Mouse (Mus musculus) CD4-positive naive resting alpha-beta T cell, adult 76 days (primary cell): ENCODE measurements around the gene BC017158. TPM values are rescaled to one million over a fixed set of nuclear protein-coding genes. Genes with fewer than 3 reads are reported as not detected.

Experiments
- total RNA-seq: library from RNA; stranded (reverse); gene quantifications from one replicate; pipeline ENCODE4 v1.2.4, GENCODE M21; 2023

Gene BC017158
- 23.5 TPM for total RNA-seq

GRCm38 (mm10) chr7:128297617-128298480, at the start of gene BC017158:
BC017158 (minus strand) TSS chr7:128298170.

GRCm38 (mm10) chr7:128265411-128265810, 32.6 kb downstream of the BC017158 start, which contains the start of gene Slc5a2:
Slc5a2 (plus strand) TSS chr7:128265657.

GRCm38 (mm10) chr7:128246496-128247391, 51.2 kb downstream of the BC017158 start, which contains the start of gene Tgfb1i1:
Tgfb1i1 (plus strand) TSS chr7:128246812.

DNA sequence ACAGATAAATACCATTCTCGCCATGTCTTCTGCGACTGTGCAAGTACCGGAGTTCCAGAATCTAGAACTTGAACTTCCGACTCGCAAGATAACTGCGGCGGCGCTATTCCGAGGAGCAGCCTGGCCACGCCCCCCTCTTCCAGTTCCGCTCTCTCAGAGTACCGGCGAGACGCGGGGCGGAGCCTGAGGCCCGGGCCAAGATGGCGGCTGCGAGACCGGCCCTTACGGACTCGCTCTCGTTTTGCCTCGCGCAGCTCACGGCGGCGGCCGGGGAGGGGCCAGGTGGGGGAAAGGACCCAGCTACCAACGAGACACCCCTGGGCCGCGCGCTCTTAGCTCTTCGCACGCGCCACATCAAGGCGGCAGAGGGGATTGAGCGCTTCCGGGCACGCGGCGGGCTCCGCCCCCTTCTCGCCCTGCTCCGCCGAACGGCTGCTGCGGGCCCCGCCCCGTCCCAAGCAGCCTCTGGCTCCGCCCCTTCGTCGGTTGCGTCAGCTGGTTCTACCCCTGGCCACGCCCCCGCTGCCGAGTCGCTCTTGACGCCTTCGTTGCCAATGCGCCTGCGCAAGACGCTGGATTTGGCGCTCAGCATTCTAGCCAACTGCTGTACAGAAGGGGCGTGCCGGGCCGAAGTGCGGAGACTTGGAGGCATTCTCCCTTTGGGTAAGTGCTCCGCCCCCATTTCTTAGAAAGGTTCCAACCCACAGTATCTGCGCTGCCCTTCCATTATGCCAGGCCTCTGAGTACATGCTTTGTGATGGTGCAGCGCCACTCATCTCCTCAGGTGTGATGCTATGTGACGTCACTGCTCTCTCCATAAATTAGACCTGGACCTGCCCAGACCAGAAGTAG, 59.8 kb downstream of the BC017158 start, which contains the start of gene 9130023H24Rik:
TSS of gene 9130023H24Rik (minus strand) at position 105 of the 852 bp plus-strand sequence.

GRCm38 (mm10) chr7:128236856-128237592, 60.9 kb downstream of the BC017158 start, which contains the start of gene Armc5:
Armc5 (plus strand) TSS chr7:128237342.

Other genes with a start within 250 kb of the BC017158 start
- gene Itgam, start 235.5 kb downstream of the BC017158 start, total RNA-seq: 5.3 TPM
- not detected for gene Gm49368, start 235.5 kb downstream of the BC017158 start, total RNA-seq
- gene Itgax, start 168.6 kb downstream of the BC017158 start, total RNA-seq: 3.9 TPM
- 5.0 TPM for gene Itgad, start 143.8 kb downstream of the BC017158 start, total RNA-seq
- not detected for gene Cox6a2, start 91.8 kb downstream of the BC017158 start, total RNA-seq
- gene Armc5, start 60.8 kb downstream of the BC017158 start, total RNA-seq: 34.0 TPM
- 4.4 TPM for gene 9130023H24Rik, start 60.1 kb downstream of the BC017158 start, total RNA-seq
- gene Tgfb1i1, start 51.4 kb downstream of the BC017158 start, total RNA-seq: 2.7 TPM
- not detected for gene Slc5a2, start 32.5 kb downstream of the BC017158 start, total RNA-seq
- 344 TPM for gene Rgs10, start 120.6 kb upstream of the BC017158 start, total RNA-seq
- gene Tial1, start 163.5 kb upstream of the BC017158 start, total RNA-seq: 152 TPM
- 37.6 TPM for gene Bag3, start 225.4 kb upstream of the BC017158 start, total RNA-seq